Mouse (Mus musculus): ENCODE measurements around the gene Prr14l.

DNA sequence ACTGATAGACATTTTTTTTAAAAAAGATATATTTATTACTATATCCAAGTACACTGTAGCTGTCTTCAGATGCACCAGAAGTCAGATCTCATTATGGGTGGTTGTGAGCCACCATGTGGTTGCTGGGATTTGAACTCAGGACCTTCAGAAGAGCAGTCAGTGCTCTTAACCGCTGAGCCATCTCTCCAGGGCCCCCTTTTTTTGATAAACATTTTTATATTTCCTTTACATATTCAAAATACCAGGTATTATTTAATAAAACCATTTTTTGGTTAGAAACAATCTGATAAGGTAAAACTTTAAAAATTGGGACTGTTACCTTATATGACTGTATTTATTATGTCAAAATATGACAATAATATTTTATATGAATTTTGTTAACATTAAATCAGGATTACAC lies 7.0 kb upstream of the Prr14l start:
- TF ChIP-seq CTCF (IDR thresholded peaks at IDR 0.05; ENCODE audit: borderline replicate concordance, control insufficient read depth, extremely low read depth, insufficient read depth, low read length, poor library complexity), result no peak
- no peak for TF ChIP-seq POLR2A (IDR thresholded peaks at IDR 0.05; ENCODE audit: control insufficient read depth, extremely low read depth, insufficient read depth, low read length, poor library complexity)
